Mouse (Mus musculus): ENCODE measurements around the gene Osbp2. TPM values are rescaled to one million over a fixed set of nuclear protein-coding genes. Genes with fewer than 3 reads are reported as not detected.

The Osbp2 gene
- polyA plus RNA-seq, 1 experiment from 2014 or later, result 33.9 TPM

- peak overlapping the region; percentile 87 for H3K4me2 ChIP-seq
- H3K9ac ChIP-seq (replicated peaks), result peak overlapping the region; percentile 69; the same call in 1 of the 2 replicates
- H3K4me3 ChIP-seq (replicated peaks), result peak overlapping the region; percentile 53
- 71% methylated on average over 8 of the region's 8 CpGs for WGBS
- peaks cover 9% of the 10 kb centered on the region; the same call in 1 of the 2 replicates for H3K27me3 ChIP-seq (replicated peaks)
- H3K36me3 ChIP-seq, result peaks cover 3% of the 10 kb centered on the region; the same call in 1 of the 2 replicates
- H3K27ac ChIP-seq (replicated peaks), result no peak overlapping the region
- ATAC-seq (ENCODE audit: low FRiP score), result no peak
- H3K9me3 ChIP-seq (replicated peaks), result no peaks in the 10 kb centered on the region
- H3K4me1 ChIP-seq, result peaks cover 19% of the 10 kb centered on the region
These were observed 90.6 kb downstream of the Osbp2 start for GRCm38 (mm10) chr11:3773136-3773535.

- no peak overlapping the region for H3K4me3 ChIP-seq (replicated peaks)
- H3K9me3 ChIP-seq (replicated peaks), result no peaks in the 10 kb centered on the region
- no peak overlapping the region for H3K9ac ChIP-seq (replicated peaks)
- H3K4me2 ChIP-seq, result no peak overlapping the region
- peaks cover 19% of the 10 kb centered on the region for H3K4me1 ChIP-seq
- ATAC-seq (ENCODE audit: low FRiP score), result no peak
- H3K27ac ChIP-seq (replicated peaks), result no peak overlapping the region
- H3K27me3 ChIP-seq (replicated peaks), result no peaks in the 10 kb centered on the region
- H3K36me3 ChIP-seq, result peaks cover 3% of the 10 kb centered on the region; the same call in 1 of the 2 replicates
- WGBS, result 45% methylated on average over 6 of the region's 6 CpGs
These were observed 92.4 kb downstream of the Osbp2 start for GRCm38 (mm10) chr11:3771348-3771747.

GRCm38 (mm10) chr11:3767830-3768229 lies 95.9 kb downstream of the Osbp2 start:
- H3K4me2 ChIP-seq, result no peak overlapping the region
- ATAC-seq (ENCODE audit: low FRiP score), result no peak
- no peak overlapping the region for H3K4me3 ChIP-seq (replicated peaks)
- peaks cover 6% of the 10 kb centered on the region; the same call in 1 of the 2 replicates for H3K27me3 ChIP-seq (replicated peaks)
- no peak overlapping the region for H3K9ac ChIP-seq (replicated peaks)
- peaks cover under 1% of the 10 kb centered on the region; the same call in 1 of the 2 replicates for H3K4me1 ChIP-seq
- WGBS, result 90% methylated on average over 5 of the region's 5 CpGs
- peaks cover 3% of the 10 kb centered on the region; the same call in 1 of the 2 replicates for H3K36me3 ChIP-seq
- no peaks in the 10 kb centered on the region for H3K9me3 ChIP-seq (replicated peaks)
- no peak overlapping the region for H3K27ac ChIP-seq (replicated peaks)

- peaks cover 3% of the 10 kb centered on the region; the same call in 1 of the 2 replicates for H3K36me3 ChIP-seq
- no peak overlapping the region for H3K4me3 ChIP-seq (replicated peaks)
- no peak overlapping the region for H3K4me2 ChIP-seq
- H3K4me1 ChIP-seq, result peaks cover 4% of the 10 kb centered on the region; the same call in 1 of the 2 replicates
- no peak overlapping the region for H3K27ac ChIP-seq (replicated peaks)
- no peak overlapping the region for H3K9ac ChIP-seq (replicated peaks)
- H3K27me3 ChIP-seq (replicated peaks), result peaks cover 6% of the 10 kb centered on the region; the same call in 1 of the 2 replicates
- no peaks in the 10 kb centered on the region for H3K9me3 ChIP-seq (replicated peaks)
- 85% methylated on average over 8 of the region's 8 CpGs for WGBS
- no peak for ATAC-seq (ENCODE audit: low FRiP score)
These were observed 96.7 kb downstream of the Osbp2 start for GRCm38 (mm10) chr11:3766964-3767363.

- Histone ChIP-seq H3K4me2 (no peak overlapping the region), H3K9me3 (replicated peaks) (no peaks in the 10 kb centered on the region), H3K27ac (replicated peaks) (no peak overlapping the region), H3K36me3 (peaks cover 3% of the 10 kb centered on the region; the same call in 1 of the 2 replicates), H3K27me3 (replicated peaks) (peaks cover 10% of the 10 kb centered on the region), H3K9ac (replicated peaks) (no peak overlapping the region), H3K4me3 (replicated peaks) (no peak overlapping the region), H3K4me1 (peaks cover 14% of the 10 kb centered on the region)
- no peak for ATAC-seq (ENCODE audit: low FRiP score)
- WGBS, result 31% methylated on average over 4 of the region's 4 CpGs
These were observed 99.4 kb downstream of the Osbp2 start for GRCm38 (mm10) chr11:3764352-3764751.

GRCm38 (mm10) chr11:3761775-3762501 lies 101.8 kb downstream of the Osbp2 start:
- Histone ChIP-seq H3K9ac (replicated peaks) (peak overlapping the region; percentile 75), H3K27me3 (replicated peaks) (peaks cover 10% of the 10 kb centered on the region), H3K4me2 (peak overlapping the region; percentile 94), H3K4me1 (peaks cover 14% of the 10 kb centered on the region), H3K27ac (replicated peaks) (peak overlapping the region; percentile 78), H3K4me3 (replicated peaks) (peak overlapping the region; percentile 64), H3K36me3 (no peaks in the 10 kb centered on the region), H3K9me3 (replicated peaks) (no peaks in the 10 kb centered on the region)
- peak; percentile 89 for ATAC-seq (ENCODE audit: low FRiP score)
- WGBS, result under 1% methylated on average over 83 of the region's 90 CpGs

- peak overlapping the region; percentile 75 for H3K9ac ChIP-seq (replicated peaks)
- peaks cover 14% of the 10 kb centered on the region for H3K4me1 ChIP-seq
- no peaks in the 10 kb centered on the region for H3K9me3 ChIP-seq (replicated peaks)
- H3K27me3 ChIP-seq (replicated peaks), result peaks cover 10% of the 10 kb centered on the region
- peak overlapping the region; percentile 78 for H3K27ac ChIP-seq (replicated peaks)
- H3K36me3 ChIP-seq, result no peaks in the 10 kb centered on the region
- peak; percentile 43 for ATAC-seq (ENCODE audit: low FRiP score)
- 7% methylated on average over 11 of the region's 11 CpGs for WGBS
- peak overlapping the region; percentile 94 for H3K4me2 ChIP-seq
- H3K4me3 ChIP-seq (replicated peaks), result peak overlapping the region; percentile 64
These were observed 102.4 kb downstream of the Osbp2 start for GRCm38 (mm10) chr11:3761339-3761738.

GRCm38 (mm10) chr11:3759433-3759832 lies 104.3 kb downstream of the Osbp2 start:
- no peak for ATAC-seq (ENCODE audit: low FRiP score)

GRCm38 (mm10) chr11:3755341-3755740 lies 108.4 kb downstream of the Osbp2 start:
- H3K36me3 ChIP-seq, result no peaks in the 10 kb centered on the region
- no peak overlapping the region for H3K4me3 ChIP-seq (replicated peaks)
- H3K4me1 ChIP-seq, result 0 out of 2 replicates have a peak, but pooled peaks cover 3% of the 10 kb centered on the region
- no peak overlapping the region for H3K4me2 ChIP-seq
- no peak overlapping the region for H3K9ac ChIP-seq (replicated peaks)
- no peak overlapping the region for H3K27ac ChIP-seq (replicated peaks)
- no peaks in the 10 kb centered on the region; the same call in 1 of the 2 replicates for H3K27me3 ChIP-seq (replicated peaks)
- 73% methylated on average over 4 of the region's 4 CpGs for WGBS
- no peak for ATAC-seq (ENCODE audit: low FRiP score)
- H3K9me3 ChIP-seq (replicated peaks), result no peaks in the 10 kb centered on the region

More at GRCm38 (mm10) chr11:3759433-3759832, 104.3 kb downstream of the Osbp2 start:
- no peaks in the 10 kb centered on the region for H3K9me3 ChIP-seq (replicated peaks)
- H3K9ac ChIP-seq (replicated peaks), result no peak overlapping the region
- H3K4me1 ChIP-seq, result peaks cover 17% of the 10 kb centered on the region
- H3K36me3 ChIP-seq, result no peaks in the 10 kb centered on the region
- 81% methylated on average over 5 of the region's 5 CpGs for WGBS
- peaks cover 10% of the 10 kb centered on the region for H3K27me3 ChIP-seq (replicated peaks)
- H3K4me3 ChIP-seq (replicated peaks), result no peak overlapping the region
- H3K4me2 ChIP-seq, result no peak overlapping the region
- H3K27ac ChIP-seq (replicated peaks), result no peak overlapping the region

- Histone ChIP-seq H3K4me1 (0 out of 2 replicates have a peak, but pooled peaks cover 3% of the 10 kb centered on the region), H3K9ac (replicated peaks) (no peak overlapping the region), H3K27me3 (replicated peaks) (no peaks in the 10 kb centered on the region; the same call in 1 of the 2 replicates), H3K27ac (replicated peaks) (no peak overlapping the region), H3K4me3 (replicated peaks) (no peak overlapping the region), H3K36me3 (no peaks in the 10 kb centered on the region), H3K9me3 (replicated peaks) (no peaks in the 10 kb centered on the region), H3K4me2 (no peak overlapping the region)
- ATAC-seq (ENCODE audit: low FRiP score), result no peak
- 69% methylated on average over 7 of the region's 7 CpGs for WGBS
These were observed 109.0 kb downstream of the Osbp2 start for GRCm38 (mm10) chr11:3754685-3755084.

- H3K4me3 ChIP-seq (replicated peaks), result no peak overlapping the region
- H3K4me2 ChIP-seq, result no peak overlapping the region
- 70% methylated on average over 9 of the region's 9 CpGs for WGBS
- H3K4me1 ChIP-seq, result 0 out of 2 replicates have a peak, but pooled peaks cover 3% of the 10 kb centered on the region
- no peak overlapping the region for H3K9ac ChIP-seq (replicated peaks)
- H3K9me3 ChIP-seq (replicated peaks), result no peaks in the 10 kb centered on the region
- no peak overlapping the region for H3K27ac ChIP-seq (replicated peaks)
- H3K27me3 ChIP-seq (replicated peaks), result no peaks in the 10 kb centered on the region
- no peaks in the 10 kb centered on the region for H3K36me3 ChIP-seq
- ATAC-seq (ENCODE audit: low FRiP score), result no peak
These were observed 109.8 kb downstream of the Osbp2 start for GRCm38 (mm10) chr11:3753897-3754296.

GRCm38 (mm10) chr11:3752766-3753165 lies 110.9 kb downstream of the Osbp2 start:
- ATAC-seq (ENCODE audit: low FRiP score), result no peak
- Histone ChIP-seq H3K4me3 (replicated peaks) (no peak overlapping the region), H3K4me1 (0 out of 2 replicates have a peak, but pooled peaks cover 3% of the 10 kb centered on the region), H3K27me3 (replicated peaks) (no peaks in the 10 kb centered on the region), H3K9ac (replicated peaks) (no peak overlapping the region), H3K4me2 (no peak overlapping the region), H3K27ac (replicated peaks) (no peak overlapping the region), H3K36me3 (no peaks in the 10 kb centered on the region), H3K9me3 (replicated peaks) (no peaks in the 10 kb centered on the region)
- 66% methylated on average over 3 of the region's 3 CpGs for WGBS
